Mouse (Mus musculus): ENCODE data around the gene Cmtm5. TPM values are rescaled to one million over a fixed set of nuclear protein-coding genes. Genes with fewer than 3 reads are reported as not detected.
"Not testable (repeated sequence)": the region's sequence is repeated elsewhere in the genome, so short reads cannot be mapped to it uniquely, and the experiment has no call there.

Cmtm5 gene
- polyA plus RNA-seq, 1 experiment from 2014 or later = 2.0 TPM

DNA sequence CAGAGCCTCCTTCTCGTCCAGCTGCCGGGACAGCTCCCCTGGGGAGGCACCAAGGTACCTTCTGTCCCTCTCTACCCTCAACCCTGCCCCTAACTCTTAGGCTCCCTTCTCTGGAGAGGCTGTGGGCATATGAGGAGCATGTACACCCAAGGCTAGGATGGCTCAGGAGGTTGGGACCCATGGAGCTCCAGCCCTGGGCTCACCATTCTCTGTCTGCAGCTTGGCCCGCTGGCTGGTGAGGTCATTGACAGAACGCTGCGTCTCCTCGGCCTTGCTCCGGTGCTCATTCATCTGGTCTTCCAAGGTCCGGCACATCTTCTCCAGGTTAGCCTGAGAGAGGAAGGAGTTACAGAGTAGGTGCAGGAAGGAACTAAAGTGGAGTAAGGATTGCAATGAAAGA lies 42.6 kb downstream of the Cmtm5 start:
- no peak for ATAC-seq (replicated peaks; ENCODE audit: insufficient number of reproducible peaks, low FRiP score, low TSS enrichment, low read depth)
- WGBS = 84% methylated on average over 8 of the region's 8 CpGs
- no peaks in the 10 kb centered on the region for H3K36me3 ChIP-seq (replicated peaks; ENCODE audit: control insufficient read depth, insufficient read depth, low read depth, low read length)

DNA sequence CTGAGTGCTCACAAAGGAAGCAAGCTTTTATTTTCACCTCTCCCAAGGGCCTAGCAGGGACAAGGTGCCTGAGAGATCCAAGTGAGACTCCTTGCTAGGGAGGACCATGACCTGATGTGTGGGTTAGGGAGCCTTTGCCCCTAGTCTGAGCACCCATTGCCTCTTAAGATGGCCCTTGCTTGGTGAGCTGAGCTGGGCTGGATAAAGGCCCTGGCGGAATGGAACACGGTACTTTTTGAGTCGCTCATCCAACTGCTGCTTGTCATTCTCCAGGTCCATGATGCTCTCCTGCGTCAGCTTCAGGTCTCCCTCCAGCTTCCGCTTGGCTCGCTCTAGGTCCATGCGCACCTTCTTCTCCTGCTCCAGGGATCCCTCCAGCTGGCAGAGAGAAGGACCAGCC lies 45.9 kb downstream of the Cmtm5 start:
- no peaks in the 10 kb centered on the region for H3K9me3 ChIP-seq (replicated peaks; ENCODE audit: control insufficient read depth, low read length)
- no peaks in the 10 kb centered on the region for H3K4me1 ChIP-seq (ENCODE audit: control insufficient read depth, insufficient read depth, low read length)
- ATAC-seq (replicated peaks; ENCODE audit: insufficient number of reproducible peaks, low FRiP score, low TSS enrichment, low read depth) (no peak), DNase-seq (ENCODE audit: low spot score) (no peak)
- no peak overlapping the region for H3K9ac ChIP-seq (replicated peaks; ENCODE audit: low read length)
- no peaks in the 10 kb centered on the region for H3K36me3 ChIP-seq (replicated peaks; ENCODE audit: control insufficient read depth, insufficient read depth, low read depth, low read length)
- no peaks in the 10 kb centered on the region for H3K27me3 ChIP-seq (ENCODE audit: control insufficient read depth, insufficient read depth, low read length)
- H3K27ac ChIP-seq (replicated peaks; ENCODE audit: low read depth, low read length) = no peak overlapping the region
- no peak overlapping the region for H3K4me2 ChIP-seq (ENCODE audit: low read depth, low read length)
- H3K4me3 ChIP-seq (ENCODE audit: low read depth, low read length) = no peak overlapping the region
- WGBS = 95% methylated on average over 7 of the region's 7 CpGs

More for the DNA sequence above, 42.6 kb downstream of the Cmtm5 start:
- Histone ChIP-seq H3K27me3 (ENCODE audit: control insufficient read depth, insufficient read depth, low read length) (no peaks in the 10 kb centered on the region), H3K4me1 (ENCODE audit: control insufficient read depth, insufficient read depth, low read length) (no peaks in the 10 kb centered on the region), H3K9me3 (replicated peaks; ENCODE audit: control insufficient read depth, low read length) (no peaks in the 10 kb centered on the region), H3K4me2 (ENCODE audit: low read depth, low read length) (no peak overlapping the region), H3K4me3 (ENCODE audit: low read depth, low read length) (no peak overlapping the region), H3K9ac (replicated peaks; ENCODE audit: low read length) (no peak overlapping the region), H3K27ac (replicated peaks; ENCODE audit: low read depth, low read length) (no peak overlapping the region)
- DNase-seq (ENCODE audit: low spot score) = no peak

DNA sequence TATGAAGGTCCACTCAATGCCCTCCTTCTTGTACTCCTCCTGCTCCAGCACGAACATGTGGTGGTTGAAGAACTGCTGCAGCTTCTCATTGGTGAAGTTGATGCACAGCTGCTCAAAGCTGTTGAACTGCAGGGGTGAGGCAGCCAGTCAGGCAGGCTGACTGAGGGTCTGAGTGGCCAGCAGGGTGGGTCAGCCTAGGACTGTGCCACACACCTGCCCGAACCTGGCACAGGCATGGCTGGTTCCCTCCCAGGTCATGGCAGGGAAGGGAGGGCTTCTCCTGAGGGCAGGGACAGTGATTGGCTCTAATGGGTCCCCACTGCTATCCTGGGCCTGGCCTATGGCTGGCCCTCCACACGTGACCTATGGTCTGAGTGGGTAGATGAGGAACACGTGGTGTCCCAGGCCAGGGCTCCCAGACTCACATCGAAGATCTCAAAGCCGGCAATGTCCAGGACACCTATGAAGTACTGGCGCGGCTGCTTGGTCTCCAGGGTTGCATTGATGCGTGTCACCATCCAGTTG lies 52.4 kb downstream of the Cmtm5 start:
- ATAC-seq (replicated peaks; ENCODE audit: insufficient number of reproducible peaks, low FRiP score, low TSS enrichment, low read depth); H3K27ac ChIP-seq (replicated peaks; ENCODE audit: low read depth, low read length); H3K4me2 ChIP-seq (ENCODE audit: low read depth, low read length); H3K36me3 ChIP-seq (replicated peaks; ENCODE audit: control insufficient read depth, insufficient read depth, low read depth, low read length); H3K4me1 ChIP-seq (ENCODE audit: control insufficient read depth, insufficient read depth, low read length); H3K27me3 ChIP-seq (ENCODE audit: control insufficient read depth, insufficient read depth, low read length); DNase-seq (ENCODE audit: low spot score); H3K4me3 ChIP-seq (ENCODE audit: low read depth, low read length); H3K9ac ChIP-seq (replicated peaks; ENCODE audit: low read length); H3K9me3 ChIP-seq (replicated peaks; ENCODE audit: control insufficient read depth, low read length): not testable (repeated sequence)
- 95% methylated on average over 9 of the region's 9 CpGs for WGBS

MicroRNA genes within 50 kb of the gene (microRNA counts, 519-probe panel; counts per million panel counts)
- microRNA mmu-miR-208a (1,208 counts per million, percentile 2 among the panel's probes with 10 or more counts), microRNA mmu-miR-208b (not detected)

Small RNA genes within 50 kb of the gene (microRNA-seq; reads per million reads assigned to microRNA genes)
- gene Mir208a (ENCODE audit: borderline number of aligned reads) = 167 reads per million, percentile 49 among the genes with 10 or more reads in this experiment
- gene Mir208b (ENCODE audit: borderline number of aligned reads) = 827 reads per million, percentile 68 among the genes with 10 or more reads in this experiment

Other genes starting within 250 kb of the Cmtm5 start
- gene Acin1, start 249.3 kb upstream of the Cmtm5 start, polyA plus RNA-seq (2014; fragmentation: Nextera tagmentation; extraction: Ambion mirVana) = 122 and 141 TPM in 2 replicates
- 0.11 and 0.17 TPM in 2 replicates for gene Gm29776, start 237.4 kb upstream of the Cmtm5 start, polyA plus RNA-seq (2014; fragmentation: Nextera tagmentation; extraction: Ambion mirVana)
- gene Cebpe, start 224.1 kb upstream of the Cmtm5 start, polyA plus RNA-seq (2014; fragmentation: Nextera tagmentation; extraction: Ambion mirVana) = 0.17 TPM in 2 replicates
- gene Slc7a8, start 154.3 kb upstream of the Cmtm5 start, polyA plus RNA-seq (2014; fragmentation: Nextera tagmentation; extraction: Ambion mirVana) = 2.5 and 5.3 TPM in 2 replicates
- not detected in 2 replicates for gene Rnf212b, start 122.1 kb upstream of the Cmtm5 start, polyA plus RNA-seq (2014; fragmentation: Nextera tagmentation; extraction: Ambion mirVana)
- 13.7 and 14.5 TPM in 2 replicates for gene Homez, start 65.3 kb upstream of the Cmtm5 start, polyA plus RNA-seq (2014; fragmentation: Nextera tagmentation; extraction: Ambion mirVana)
- gene Ppp1r3e, start 58.7 kb upstream of the Cmtm5 start, polyA plus RNA-seq (2014; fragmentation: Nextera tagmentation; extraction: Ambion mirVana) = 0.33 and 0.34 TPM in 2 replicates
- gene Bcl2l2, start 52.9 kb upstream of the Cmtm5 start, polyA plus RNA-seq (2014; fragmentation: Nextera tagmentation; extraction: Ambion mirVana) = 2.7 and 3.6 TPM in 2 replicates
- gene Gm20521, start 52.8 kb upstream of the Cmtm5 start, polyA plus RNA-seq (2014; fragmentation: Nextera tagmentation; extraction: Ambion mirVana) = 0.38 TPM in 1 of 2 replicates, not detected in the other
- 149 and 167 TPM in 2 replicates for gene Pabpn1, start 43.8 kb upstream of the Cmtm5 start, polyA plus RNA-seq (2014; fragmentation: Nextera tagmentation; extraction: Ambion mirVana)
- gene Slc22a17, start 23.1 kb upstream of the Cmtm5 start, polyA plus RNA-seq (2014; fragmentation: Nextera tagmentation; extraction: Ambion mirVana) = 36.6 and 38.2 TPM in 2 replicates
- gene Efs, start 10.1 kb upstream of the Cmtm5 start, polyA plus RNA-seq (2014; fragmentation: Nextera tagmentation; extraction: Ambion mirVana) = 29.0 and 29.9 TPM in 2 replicates
- gene Il25, start 3.6 kb upstream of the Cmtm5 start, polyA plus RNA-seq (2014; fragmentation: Nextera tagmentation; extraction: Ambion mirVana) = not detected in 2 replicates
- 0.91 and 9.2 TPM in 2 replicates for gene Myh6, start 30.7 kb downstream of the Cmtm5 start, polyA plus RNA-seq (2014; fragmentation: Nextera tagmentation; extraction: Ambion mirVana)
- gene Gm17428, start 40.7 kb downstream of the Cmtm5 start, polyA plus RNA-seq (2014; fragmentation: Nextera tagmentation; extraction: Ambion mirVana) = not detected in 2 replicates
- gene Myh7, start 58.4 kb downstream of the Cmtm5 start, polyA plus RNA-seq (2014; fragmentation: Nextera tagmentation; extraction: Ambion mirVana) = 4.0 and 13.1 TPM in 2 replicates
- gene Ngdn, start 79.2 kb downstream of the Cmtm5 start, polyA plus RNA-seq (2014; fragmentation: Nextera tagmentation; extraction: Ambion mirVana) = 92.8 and 97.7 TPM in 2 replicates
- gene Zfhx2, start 156.1 kb downstream of the Cmtm5 start, polyA plus RNA-seq (2014; fragmentation: Nextera tagmentation; extraction: Ambion mirVana) = 4.5 and 6.0 TPM in 2 replicates
- gene Thtpa, start 158.5 kb downstream of the Cmtm5 start, polyA plus RNA-seq (2014; fragmentation: Nextera tagmentation; extraction: Ambion mirVana) = 19.0 and 19.6 TPM in 2 replicates
- 8.4 and 13.4 TPM in 2 replicates for gene Ap1g2, start 170.3 kb downstream of the Cmtm5 start, polyA plus RNA-seq (2014; fragmentation: Nextera tagmentation; extraction: Ambion mirVana)
- gene Jph4, start 180.7 kb downstream of the Cmtm5 start, polyA plus RNA-seq (2014; fragmentation: Nextera tagmentation; extraction: Ambion mirVana) = 1.2 and 1.3 TPM in 2 replicates

Data from embryonic facial prominence, embryonic 11.5 days (tissue).